Mouse (Mus musculus): ENCODE measurements at regions not wholly inside any gene's neighbourhood (a gene's known extent, or its start where the extent isn't known, plus 50 kb on each side); places are given as distances from the start of the nearest gene placed in this dataset.

DNA sequence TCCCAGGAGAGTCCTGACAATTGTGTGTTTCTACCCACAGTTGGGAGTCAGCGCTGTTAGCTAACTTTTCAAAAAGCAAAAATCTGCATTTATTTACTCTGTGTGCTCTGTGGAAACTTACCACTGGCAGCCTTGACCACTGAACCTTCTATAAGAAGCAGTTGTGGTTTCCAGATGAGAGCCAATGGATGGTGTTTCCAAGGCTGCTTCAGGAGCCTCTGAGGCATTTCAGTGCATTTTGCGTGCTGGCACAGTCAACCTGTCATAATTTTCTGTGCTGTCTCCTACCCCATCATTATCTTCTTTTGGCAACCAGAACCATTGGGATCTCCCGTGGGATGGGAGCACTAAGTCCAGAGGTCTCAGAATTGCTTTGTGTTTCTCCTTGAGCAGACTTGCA is 60.3 kb downstream of the 4930544G11Rik start:
- no peak overlapping the region for H3K4me3 ChIP-seq (ENCODE audit: low read length)
- H3K9ac ChIP-seq (ENCODE audit: low read depth, low read length), result no peak overlapping the region
- WGBS, result 96% methylated on average over 3 of the region's 3 CpGs
- no peaks in the 10 kb centered on the region for H3K36me3 ChIP-seq (ENCODE audit: control insufficient read depth, insufficient read depth, low read length)
- no peak overlapping the region for H3K4me2 ChIP-seq (replicated peaks; ENCODE audit: low read depth, low read length)
- H3K27ac ChIP-seq (ENCODE audit: low read depth, low read length), result no peak overlapping the region
- no peaks in the 10 kb centered on the region for H3K4me1 ChIP-seq (ENCODE audit: control insufficient read depth, insufficient read depth, low read length)
- H3K9me3 ChIP-seq (ENCODE audit: control insufficient read depth, low read length), result no peaks in the 10 kb centered on the region
- ATAC-seq (ENCODE audit: low FRiP score, low TSS enrichment), result no peak
- no peaks in the 10 kb centered on the region for H3K27me3 ChIP-seq (ENCODE audit: control insufficient read depth, insufficient read depth, low read length)

DNA sequence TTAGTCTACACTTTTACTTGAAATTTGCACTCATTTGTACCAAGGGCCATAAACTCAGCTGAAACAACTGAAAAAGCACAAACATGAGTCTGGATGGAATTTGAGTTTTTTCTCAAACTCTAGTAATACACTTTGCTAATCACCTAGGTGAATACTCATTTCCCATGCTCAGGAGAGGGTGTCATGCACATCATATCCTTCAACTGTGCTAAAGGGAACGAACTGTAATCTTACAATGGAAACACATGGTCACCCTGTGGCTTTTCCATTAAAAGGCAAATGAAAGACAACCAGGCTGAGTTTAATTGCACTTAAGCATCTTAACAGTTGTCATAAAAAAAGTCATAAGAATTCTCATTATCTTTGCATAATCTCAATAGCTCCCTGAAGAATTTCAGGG is 71.1 kb downstream of the 4930544G11Rik start:
- H3K4me2 ChIP-seq (replicated peaks; ENCODE audit: low read depth, low read length), result no peak overlapping the region
- 75% methylated on average over 1 of the region's 1 CpGs for WGBS
- no peak overlapping the region for H3K4me3 ChIP-seq (ENCODE audit: low read length)
- no peak for ATAC-seq (ENCODE audit: low FRiP score, low TSS enrichment)
- no peaks in the 10 kb centered on the region for H3K36me3 ChIP-seq (ENCODE audit: control insufficient read depth, insufficient read depth, low read length)
- no peak overlapping the region for H3K27ac ChIP-seq (ENCODE audit: low read depth, low read length)
- no peaks in the 10 kb centered on the region for H3K27me3 ChIP-seq (ENCODE audit: control insufficient read depth, insufficient read depth, low read length)
- H3K4me1 ChIP-seq (ENCODE audit: control insufficient read depth, insufficient read depth, low read length), result no peaks in the 10 kb centered on the region
- no peak overlapping the region for H3K9ac ChIP-seq (ENCODE audit: low read depth, low read length)
- no peaks in the 10 kb centered on the region for H3K9me3 ChIP-seq (ENCODE audit: control insufficient read depth, low read length)

DNA sequence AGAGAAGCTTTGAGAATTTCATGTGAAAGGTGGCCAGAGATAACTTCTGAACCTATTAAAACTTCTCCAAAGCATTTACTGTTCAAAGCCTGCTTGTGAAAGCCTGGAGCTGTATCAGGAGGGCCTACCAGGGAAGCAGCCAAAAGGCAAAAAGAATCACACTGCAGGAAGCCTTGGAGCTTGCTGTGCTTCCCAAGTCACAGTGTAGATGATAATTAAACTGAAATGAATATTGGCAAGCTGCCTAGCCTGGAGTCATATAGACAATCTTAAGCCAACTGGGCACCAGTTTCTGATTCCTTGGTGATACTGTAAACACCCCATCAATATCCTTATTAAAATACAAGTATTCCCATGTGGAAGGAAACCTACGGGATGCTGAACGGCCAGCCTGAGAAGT is 84.4 kb downstream of the 4930544G11Rik start:
- 81% methylated on average over 2 of the region's 2 CpGs for whole genome bisulfite sequencing
- H3K36me3 ChIP-seq (ENCODE audit: control insufficient read depth, insufficient read depth, low read length), result no peaks in the 10 kb centered on the region
- no peak overlapping the region for H3K4me3 ChIP-seq (ENCODE audit: low read length)
- H3K9ac ChIP-seq (ENCODE audit: low read depth, low read length), result no peak overlapping the region
- H3K4me2 ChIP-seq (replicated peaks; ENCODE audit: low read depth, low read length), result no peak overlapping the region
- no peak for ATAC-seq (ENCODE audit: low FRiP score, low TSS enrichment)
- no peaks in the 10 kb centered on the region for H3K4me1 ChIP-seq (ENCODE audit: control insufficient read depth, insufficient read depth, low read length)
- no peak overlapping the region for H3K27ac ChIP-seq (ENCODE audit: low read depth, low read length)
- no peaks in the 10 kb centered on the region for H3K9me3 ChIP-seq (ENCODE audit: control insufficient read depth, low read length)
- no peaks in the 10 kb centered on the region for H3K27me3 ChIP-seq (ENCODE audit: control insufficient read depth, insufficient read depth, low read length)

DNA sequence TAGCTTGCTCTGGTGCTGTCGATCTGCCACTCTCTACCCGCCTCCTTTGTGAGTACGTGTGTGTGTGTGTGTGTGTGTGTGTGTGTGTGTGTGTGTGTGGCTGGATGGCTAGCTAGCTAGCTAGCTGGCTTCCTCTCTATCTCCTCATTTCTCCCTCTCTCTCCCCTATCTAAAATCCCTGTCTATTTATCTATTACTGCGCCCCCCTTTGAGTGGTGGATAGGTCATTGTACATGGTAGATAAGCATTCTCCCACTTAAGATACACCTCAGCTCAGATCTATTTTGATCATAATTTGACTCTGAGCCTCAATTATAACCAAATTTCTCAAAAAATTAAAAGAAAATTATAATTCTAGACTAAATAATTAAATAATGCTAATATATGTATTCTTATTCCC is 99.4 kb downstream of the 4930544G11Rik start:
- no peaks in the 10 kb centered on the region for H3K9me3 ChIP-seq (ENCODE audit: control insufficient read depth, low read length)

DNA sequence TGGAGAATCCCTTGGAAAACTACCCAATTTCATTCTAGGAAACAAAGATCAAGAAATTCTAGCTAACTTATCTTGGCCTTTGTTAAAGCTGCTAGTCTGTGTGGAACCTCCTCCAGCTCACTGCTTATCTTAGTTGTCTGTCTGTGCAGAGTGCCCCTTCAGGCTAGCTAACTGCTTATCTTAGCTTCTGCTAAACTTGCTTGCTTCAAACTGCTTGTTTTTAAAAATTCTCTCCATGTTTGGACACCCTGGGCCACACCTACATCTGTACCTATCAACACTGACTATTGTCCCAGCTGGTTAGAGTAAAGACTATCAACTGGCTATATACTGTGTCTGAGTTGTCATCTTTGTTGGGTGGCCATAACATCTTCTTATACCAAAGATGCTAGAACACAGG is 100.0 kb downstream of the 4930544G11Rik start:
- Histone ChIP-seq H3K4me1 (ENCODE audit: control insufficient read depth, insufficient read depth, low read length) (no peaks in the 10 kb centered on the region), H3K36me3 (ENCODE audit: control insufficient read depth, insufficient read depth, low read length) (no peaks in the 10 kb centered on the region), H3K27ac (ENCODE audit: low read depth, low read length) (no peak overlapping the region), H3K27me3 (ENCODE audit: control insufficient read depth, insufficient read depth, low read length) (no peaks in the 10 kb centered on the region), H3K9ac (ENCODE audit: low read depth, low read length) (no peak overlapping the region), H3K4me3 (ENCODE audit: low read length) (no peak overlapping the region), H3K4me2 (replicated peaks; ENCODE audit: low read depth, low read length) (no peak overlapping the region), H3K9me3 (ENCODE audit: control insufficient read depth, low read length) (no peaks in the 10 kb centered on the region)
- no peak for ATAC-seq (ENCODE audit: low FRiP score, low TSS enrichment)

More for the DNA sequence above, 99.4 kb downstream of the 4930544G11Rik start:
- no peak for ATAC-seq (ENCODE audit: low FRiP score, low TSS enrichment)
- Histone ChIP-seq H3K4me1 (ENCODE audit: control insufficient read depth, insufficient read depth, low read length) (no peaks in the 10 kb centered on the region), H3K27me3 (ENCODE audit: control insufficient read depth, insufficient read depth, low read length) (no peaks in the 10 kb centered on the region), H3K9ac (ENCODE audit: low read depth, low read length) (no peak overlapping the region), H3K4me2 (replicated peaks; ENCODE audit: low read depth, low read length) (no peak overlapping the region), H3K36me3 (ENCODE audit: control insufficient read depth, insufficient read depth, low read length) (no peaks in the 10 kb centered on the region), H3K27ac (ENCODE audit: low read depth, low read length) (no peak overlapping the region), H3K4me3 (ENCODE audit: low read length) (no peak overlapping the region)
- 80% methylated on average over 4 of the region's 4 CpGs for WGBS

DNA sequence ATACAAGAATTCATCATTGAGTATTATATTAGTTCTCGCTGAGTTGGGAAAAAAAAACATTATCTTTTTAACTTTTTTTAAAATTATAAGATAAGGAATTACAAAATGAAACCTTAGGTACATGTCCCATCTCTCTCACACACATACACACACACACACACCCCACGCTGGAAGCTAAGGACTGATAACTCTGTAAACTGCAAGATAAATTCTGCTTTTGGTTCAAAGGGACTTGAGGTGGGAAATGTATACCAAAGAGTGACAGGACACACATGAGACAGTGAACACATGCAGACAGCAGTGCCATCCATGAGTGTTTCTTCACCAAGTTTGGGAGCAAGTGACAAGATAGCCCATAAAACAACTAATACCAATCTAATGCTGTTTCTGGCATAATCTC is 100.8 kb downstream of the 4930544G11Rik start:
- Histone ChIP-seq H3K9ac (ENCODE audit: low read depth, low read length) (no peak overlapping the region), H3K9me3 (ENCODE audit: control insufficient read depth, low read length) (no peaks in the 10 kb centered on the region), H3K4me1 (ENCODE audit: control insufficient read depth, insufficient read depth, low read length) (no peaks in the 10 kb centered on the region), H3K27me3 (ENCODE audit: control insufficient read depth, insufficient read depth, low read length) (no peaks in the 10 kb centered on the region), H3K27ac (ENCODE audit: low read depth, low read length) (no peak overlapping the region), H3K4me2 (replicated peaks; ENCODE audit: low read depth, low read length) (no peak overlapping the region), H3K4me3 (ENCODE audit: low read length) (no peak overlapping the region), H3K36me3 (ENCODE audit: control insufficient read depth, insufficient read depth, low read length) (no peaks in the 10 kb centered on the region)
- WGBS, result 88% methylated on average over 2 of the region's 2 CpGs
- ATAC-seq (ENCODE audit: low FRiP score, low TSS enrichment), result no peak

DNA sequence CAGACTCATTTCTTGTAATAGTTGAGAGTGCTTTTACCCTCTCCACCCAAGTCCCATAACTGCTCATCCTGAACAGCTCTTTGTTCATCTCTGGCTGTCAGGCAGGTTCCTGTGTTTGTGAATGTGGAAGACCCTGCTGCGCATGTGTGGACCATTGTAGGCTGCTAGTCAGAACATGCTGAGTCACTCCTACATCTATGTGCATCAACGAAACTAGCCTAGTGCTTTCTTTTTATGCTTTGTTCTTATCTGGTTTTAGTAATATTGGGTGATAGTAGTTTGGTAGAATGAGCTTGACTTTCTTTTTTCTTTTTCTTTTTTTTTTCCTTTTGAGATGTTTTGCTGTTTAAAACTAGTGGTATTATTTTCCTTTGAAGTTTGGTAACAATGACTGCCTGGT is 116.5 kb downstream of the 4930544G11Rik start:
- Histone ChIP-seq H3K27me3 (ENCODE audit: control insufficient read depth, insufficient read depth, low read length) (no peaks in the 10 kb centered on the region), H3K9me3 (ENCODE audit: control insufficient read depth, low read length) (no peaks in the 10 kb centered on the region), H3K9ac (ENCODE audit: low read depth, low read length) (no peak overlapping the region), H3K4me2 (replicated peaks; ENCODE audit: low read depth, low read length) (no peak overlapping the region), H3K4me3 (ENCODE audit: low read length) (no peak overlapping the region), H3K36me3 (ENCODE audit: control insufficient read depth, insufficient read depth, low read length) (no peaks in the 10 kb centered on the region), H3K4me1 (ENCODE audit: control insufficient read depth, insufficient read depth, low read length) (no peaks in the 10 kb centered on the region), H3K27ac (ENCODE audit: low read depth, low read length) (no peak overlapping the region)
- ATAC-seq (ENCODE audit: low FRiP score, low TSS enrichment), result no peak
- WGBS, result 87% methylated on average over 2 of the region's 2 CpGs

DNA sequence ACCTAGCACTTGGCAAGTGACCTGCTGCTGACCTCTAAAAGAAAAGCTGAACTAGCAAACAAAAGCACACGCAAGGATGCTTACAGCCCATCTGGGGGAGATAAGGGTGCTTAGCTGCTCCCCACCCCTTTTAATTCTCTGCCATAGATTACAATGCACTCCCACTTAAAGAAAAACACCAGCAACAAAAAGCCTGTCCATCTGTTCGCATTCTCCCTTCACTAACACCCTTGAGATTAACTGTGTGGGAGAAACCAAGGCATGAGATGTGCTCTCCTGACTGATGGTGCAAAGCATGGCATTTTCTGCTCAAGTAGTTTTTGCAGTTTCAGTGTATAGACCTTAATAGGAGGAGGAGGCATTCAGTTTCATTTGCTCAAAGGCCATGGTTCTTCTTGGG is 125.0 kb downstream of the 4930544G11Rik start:
- H3K9ac ChIP-seq (ENCODE audit: low read depth, low read length), result no peak overlapping the region
- peak; percentile 98 for ATAC-seq (ENCODE audit: low FRiP score, low TSS enrichment)
- H3K36me3 ChIP-seq (ENCODE audit: control insufficient read depth, insufficient read depth, low read length), result no peaks in the 10 kb centered on the region
- no peaks in the 10 kb centered on the region for H3K9me3 ChIP-seq (ENCODE audit: control insufficient read depth, low read length)
- H3K4me3 ChIP-seq (ENCODE audit: low read length), result no peak overlapping the region
- no peaks in the 10 kb centered on the region for H3K4me1 ChIP-seq (ENCODE audit: control insufficient read depth, insufficient read depth, low read length)
- 18% methylated on average over 2 of the region's 2 CpGs for WGBS
- no peak overlapping the region for H3K4me2 ChIP-seq (replicated peaks; ENCODE audit: low read depth, low read length)
- H3K27me3 ChIP-seq (ENCODE audit: control insufficient read depth, insufficient read depth, low read length), result no peaks in the 10 kb centered on the region
- H3K27ac ChIP-seq (ENCODE audit: low read depth, low read length), result no peak overlapping the region

DNA sequence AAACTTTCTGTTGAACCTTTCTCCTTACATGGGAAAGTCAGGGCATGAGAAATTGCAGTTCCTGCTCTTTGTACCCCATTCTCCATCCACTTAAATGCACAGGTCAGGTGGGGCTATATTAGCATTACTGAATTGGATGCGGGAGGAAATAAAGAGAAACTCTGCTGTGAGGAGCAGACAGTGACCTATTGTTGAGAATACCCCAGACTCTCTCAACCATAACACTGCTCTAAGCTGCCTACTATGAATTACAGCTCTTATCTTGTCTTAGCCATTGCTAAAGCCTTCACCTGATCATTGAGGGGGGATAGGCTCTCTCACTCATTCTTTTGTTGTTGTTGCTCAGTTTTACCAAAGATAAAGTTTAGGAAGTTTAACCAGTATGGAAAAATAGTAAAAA is 126.4 kb downstream of the 4930544G11Rik start:
- ATAC-seq (ENCODE audit: low FRiP score, low TSS enrichment), result peak; percentile 54
- Histone ChIP-seq H3K9me3 (ENCODE audit: control insufficient read depth, low read length) (no peaks in the 10 kb centered on the region), H3K4me1 (ENCODE audit: control insufficient read depth, insufficient read depth, low read length) (no peaks in the 10 kb centered on the region), H3K27ac (ENCODE audit: low read depth, low read length) (no peak overlapping the region), H3K4me2 (replicated peaks; ENCODE audit: low read depth, low read length) (no peak overlapping the region), H3K9ac (ENCODE audit: low read depth, low read length) (no peak overlapping the region), H3K4me3 (ENCODE audit: low read length) (no peak overlapping the region), H3K36me3 (ENCODE audit: control insufficient read depth, insufficient read depth, low read length) (no peaks in the 10 kb centered on the region), H3K27me3 (ENCODE audit: control insufficient read depth, insufficient read depth, low read length) (no peaks in the 10 kb centered on the region)
- 45% methylated on average over 1 of the region's 1 CpGs for WGBS

DNA sequence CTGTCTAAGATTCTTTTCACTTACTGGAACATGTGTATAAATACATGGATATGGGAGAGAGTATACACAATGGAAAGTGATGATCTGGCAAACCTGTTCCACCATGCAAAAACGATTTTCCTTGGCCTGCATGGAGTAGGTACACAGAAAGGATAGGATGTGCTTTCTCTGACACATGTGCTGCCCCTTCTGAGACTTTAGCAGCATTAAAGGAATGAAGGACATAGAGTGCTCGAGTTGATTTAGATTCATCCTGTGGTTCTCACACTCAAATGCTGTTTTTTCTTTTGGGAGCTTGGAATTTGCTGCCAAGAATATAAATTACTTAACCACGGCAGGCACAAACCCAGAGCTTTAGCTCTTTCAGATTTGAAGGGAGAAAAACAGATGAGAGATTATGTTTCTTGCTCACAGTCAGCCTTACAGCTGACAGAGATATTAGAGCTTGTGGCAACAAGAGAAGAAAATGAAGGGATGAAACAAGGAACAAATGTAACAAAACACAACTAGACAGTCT is 149.2 kb downstream of the 4930544G11Rik start:
- Histone ChIP-seq H3K27ac (ENCODE audit: low read depth, low read length) (no peak overlapping the region), H3K4me1 (ENCODE audit: control insufficient read depth, insufficient read depth, low read length) (no peaks in the 10 kb centered on the region), H3K27me3 (ENCODE audit: control insufficient read depth, insufficient read depth, low read length) (no peaks in the 10 kb centered on the region), H3K9ac (ENCODE audit: low read depth, low read length) (no peak overlapping the region), H3K36me3 (ENCODE audit: control insufficient read depth, insufficient read depth, low read length) (no peaks in the 10 kb centered on the region), H3K4me3 (ENCODE audit: low read length) (no peak overlapping the region), H3K4me2 (replicated peaks; ENCODE audit: low read depth, low read length) (no peak overlapping the region), H3K9me3 (ENCODE audit: control insufficient read depth, low read length) (no peaks in the 10 kb centered on the region)
- no peak for ATAC-seq (ENCODE audit: low FRiP score, low TSS enrichment)
- 26% methylated on average over 3 of the region's 3 CpGs for WGBS
